Mouse (Mus musculus): ENCODE results near the gene Cabp4.

GRCm38 (mm10) chr19:4097441-4097825 lies 46.4 kb downstream of the Cabp4 start:
- TF ChIP-seq CTCF (IDR thresholded peaks at IDR 0.05; ENCODE audit: control insufficient read depth, insufficient read depth, insufficient read length) (no peak), CEBPB (IDR thresholded peaks at IDR 0.05; ENCODE audit: low read depth) (peak; percentile 47), MAX (IDR thresholded peaks at IDR 0.05) (no peak), MYOG (IDR thresholded peaks at IDR 0.05; ENCODE audit: control insufficient read depth, extremely low read depth, insufficient read length) (no peak), USF1 (IDR thresholded peaks at IDR 0.05; ENCODE audit: low read depth) (no peak), MYOD1 (IDR thresholded peaks at IDR 0.05; ENCODE audit: control insufficient read depth, insufficient read length, low read depth) (no peak)
